Mouse (Mus musculus) gastrocnemius, postnatal 36 days (tissue): ENCODE measurements around the gene Tmem116. TPM values are rescaled to one million over a fixed set of nuclear protein-coding genes. Genes with fewer than 3 reads are reported as not detected.
"Not testable (repeated sequence)": the region's sequence is repeated elsewhere in the genome, so short reads cannot be mapped to it uniquely, and the experiment has no call there.

Experiments
- DNase-seq, 2 experiments: peaks; one replicate each; pipeline ENCODE4 v3.0.0; 2022
- intact Hi-C: fragments of 180-260 bp; cut with DNase I; formaldehyde crosslinking; loops from one replicate; pipeline ENCODE4 v1.15.1; 2025
- total RNA-seq, 2 experiments: library from RNA; stranded (reverse); gene quantifications; 2 replicates each; pipeline ENCODE4 v1.2.3; 2021

Tmem116 gene
- total RNA-seq, 2 experiments from 2014 or later: 5.0 to 6.3 TPM

DNA sequence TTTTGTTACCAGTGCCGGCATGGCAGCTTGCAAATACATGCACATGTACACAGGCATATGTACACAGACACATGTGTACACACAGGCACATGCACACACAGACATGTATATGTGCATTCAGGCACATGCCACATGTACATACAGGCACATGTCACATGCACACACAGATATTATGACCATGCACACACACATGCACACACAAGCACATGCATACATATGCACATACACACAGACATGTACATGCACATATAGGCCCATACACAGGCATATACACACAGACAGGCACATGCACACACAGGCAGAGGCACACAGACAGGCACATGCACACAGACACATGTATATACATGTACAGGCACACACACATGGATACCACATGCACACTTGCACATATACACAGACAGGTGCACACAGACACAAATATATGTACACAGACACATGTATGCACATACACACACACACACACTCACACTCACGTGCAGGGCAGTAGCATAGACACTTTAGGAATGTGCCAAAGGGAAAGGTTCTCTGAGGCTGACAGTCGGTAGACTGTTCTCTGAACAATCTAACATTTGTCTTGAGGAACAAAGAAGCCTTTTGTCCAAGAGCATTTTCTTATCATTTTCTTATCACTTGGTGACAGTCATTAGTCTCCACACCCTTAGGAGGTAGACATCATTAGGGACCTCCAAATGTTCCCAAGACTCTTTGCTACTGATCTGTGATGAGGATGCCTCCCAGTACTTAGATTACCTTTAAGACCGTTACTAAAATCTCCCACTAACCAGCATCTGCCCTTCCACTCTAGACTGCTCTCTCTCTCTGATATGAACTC, 9.9 kb downstream of the Tmem116 start:
- intact Hi-C loops: no loop called here
- no peak for DNase-seq

DNA sequence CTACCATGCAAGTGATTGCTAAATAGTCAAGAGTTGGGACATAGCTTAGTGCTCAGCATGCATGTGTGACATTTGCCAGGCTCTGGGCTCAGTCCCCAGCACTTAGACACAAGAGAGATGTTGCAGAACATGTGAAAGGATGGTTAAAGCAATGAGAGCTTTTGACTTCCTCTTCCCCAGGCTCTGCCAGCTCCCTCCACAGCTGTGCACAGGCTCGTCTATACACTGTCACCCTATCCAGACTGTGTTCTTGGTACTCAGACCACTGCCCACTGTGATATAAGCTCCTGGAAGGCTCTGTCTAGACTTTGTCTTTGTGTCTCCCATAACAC, 10.4 kb downstream of the Tmem116 start:
- intact Hi-C loops: no loop called here
- no peak for DNase-seq

DNA sequence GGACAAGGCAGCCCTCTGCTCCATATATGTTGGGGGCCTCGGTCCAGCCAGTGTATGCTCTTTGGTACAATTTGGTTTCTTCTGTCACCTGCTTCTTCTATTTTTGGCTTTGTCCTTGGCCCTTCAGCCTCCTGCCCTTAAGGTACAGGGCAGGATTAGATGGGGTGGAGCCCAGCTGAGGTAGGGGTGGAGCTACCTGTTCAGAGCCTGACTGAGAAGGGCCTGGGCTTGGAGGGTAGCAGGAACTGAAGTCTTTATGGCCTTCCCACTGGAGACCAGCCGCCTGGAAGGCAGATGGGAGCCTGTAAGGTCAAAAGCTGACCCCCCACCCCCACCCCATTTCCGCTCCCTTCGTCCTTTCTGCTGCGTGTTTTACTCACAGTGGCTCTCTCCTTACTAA, 11.3 kb downstream of the Tmem116 start:
- no peak for DNase-seq
- intact Hi-C loops: no loop called here

DNA sequence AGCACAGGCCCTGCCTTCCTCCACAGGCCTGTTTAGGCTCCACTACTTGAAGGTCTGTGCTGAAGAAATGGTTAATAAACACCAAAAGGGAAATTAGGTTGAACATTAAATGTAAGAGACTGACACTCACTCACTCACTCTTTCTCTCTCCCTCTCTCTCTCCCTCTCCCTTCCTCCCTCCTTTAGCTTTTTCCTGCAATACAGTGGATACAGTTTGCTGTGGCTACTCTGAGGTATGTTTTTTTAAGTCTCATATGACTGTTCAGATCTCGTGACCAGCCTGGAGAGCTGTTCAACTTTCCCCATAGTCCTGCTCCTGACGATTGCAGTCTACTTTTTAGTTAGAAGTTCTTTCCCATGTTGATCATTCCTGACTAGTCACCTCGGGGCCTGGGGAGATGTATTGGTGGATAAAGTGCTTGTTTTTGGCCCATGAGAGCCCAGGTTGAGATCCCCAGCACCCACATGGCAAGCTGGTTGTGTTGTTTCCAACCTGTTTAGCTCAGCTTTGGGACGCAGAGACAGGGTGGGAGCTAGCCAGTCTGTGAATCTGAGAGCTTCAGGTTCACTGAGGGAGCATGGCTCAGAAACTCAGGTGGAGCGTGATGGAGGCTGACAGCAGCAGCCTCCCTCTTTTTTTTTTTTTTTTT, 12.0 kb downstream of the Tmem116 start:
- intact Hi-C loops: no loop called here
- no peak for DNase-seq

DNA sequence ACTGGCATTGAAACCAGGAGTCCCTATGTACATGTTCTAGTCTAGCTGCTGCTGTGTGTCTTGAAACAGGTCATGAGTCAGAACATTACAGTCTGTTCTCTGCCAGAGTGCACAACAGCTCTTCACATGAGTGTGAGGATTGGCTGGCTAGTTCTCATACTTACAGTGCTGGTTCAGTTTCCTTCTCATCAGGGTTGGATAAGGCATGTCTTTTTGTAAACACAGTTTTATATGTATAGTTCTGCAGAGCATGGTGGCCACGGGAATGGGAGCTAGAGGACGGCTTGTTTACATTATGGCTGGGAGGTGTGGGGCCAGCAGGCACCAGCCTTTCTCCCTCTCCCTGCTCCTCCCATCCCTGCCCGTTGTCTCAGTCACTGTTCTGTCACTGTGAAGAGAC, 17.9 kb downstream of the Tmem116 start:
- DNase-seq: no peak
- intact Hi-C loops: no loop called here

DNA sequence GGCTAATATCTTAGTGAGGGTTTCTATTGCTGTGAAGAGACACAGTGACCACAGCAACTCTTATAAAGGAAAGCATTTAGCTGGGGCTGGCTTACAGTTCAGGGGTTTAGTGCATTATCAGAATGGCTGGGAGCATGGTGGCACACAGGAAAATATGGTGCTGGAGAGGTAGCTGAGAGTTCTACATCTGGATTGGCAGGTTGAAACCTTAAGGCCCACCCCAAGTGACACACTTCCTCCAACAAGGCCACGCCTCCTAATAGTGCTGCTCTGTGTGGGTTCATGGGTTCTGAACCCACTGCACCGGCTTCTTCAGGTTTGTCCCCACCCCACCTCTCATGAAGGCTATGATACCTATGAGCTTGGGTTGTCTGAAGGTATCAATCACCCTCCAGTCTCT, 20.7 kb downstream of the Tmem116 start:
- DNase-seq: no peak
- intact Hi-C loops: no loop called here

DNA sequence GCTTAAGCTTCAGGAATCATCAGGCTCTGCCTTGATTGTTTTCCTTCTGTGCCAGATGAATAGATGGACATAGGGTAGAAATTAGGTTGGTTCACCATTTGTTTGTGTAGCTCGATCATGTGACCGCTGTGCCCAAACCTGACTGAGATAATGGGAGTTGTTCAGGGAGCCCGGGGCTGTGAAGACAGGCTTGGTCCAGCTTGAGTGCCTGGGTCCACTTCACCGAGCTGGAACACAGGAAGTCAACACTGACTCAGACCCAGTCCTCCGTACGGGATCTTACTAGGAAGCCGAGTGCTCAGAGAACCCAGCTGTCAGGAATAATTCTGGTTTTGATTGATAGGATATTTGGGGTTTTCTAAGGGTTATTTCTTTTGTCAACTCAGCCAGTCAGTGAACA, 22.9 kb downstream of the Tmem116 start:
- intact Hi-C loops: loop anchor here (5.0 kb wide), 1 partner anchor 32 kb away; no protein-coding TSS in a partner anchor
- no peak for DNase-seq

DNA sequence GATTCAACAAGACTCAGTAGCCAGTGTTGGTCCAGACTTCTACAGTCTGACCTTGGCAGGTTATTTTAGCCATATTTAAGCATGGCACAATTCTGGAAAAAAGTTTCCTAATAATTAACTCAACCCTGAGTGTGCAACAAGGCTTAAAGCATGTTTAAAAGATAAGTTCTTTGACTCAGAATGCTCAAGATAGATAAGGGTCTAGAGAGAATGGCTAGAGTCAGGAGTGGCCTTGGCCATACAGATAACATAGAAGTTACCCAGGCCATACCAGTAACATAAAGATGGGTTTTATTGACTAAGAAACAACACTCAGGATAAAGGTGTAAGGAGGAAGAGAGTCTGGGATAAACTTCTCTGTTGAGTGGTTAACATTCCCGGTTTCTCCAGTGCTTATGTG, 24.3 kb downstream of the Tmem116 start:
- DNase-seq: no peak
- intact Hi-C loops: loop anchor here (5.0 kb wide), 1 partner anchor 34 kb away; no protein-coding TSS in a partner anchor

DNA sequence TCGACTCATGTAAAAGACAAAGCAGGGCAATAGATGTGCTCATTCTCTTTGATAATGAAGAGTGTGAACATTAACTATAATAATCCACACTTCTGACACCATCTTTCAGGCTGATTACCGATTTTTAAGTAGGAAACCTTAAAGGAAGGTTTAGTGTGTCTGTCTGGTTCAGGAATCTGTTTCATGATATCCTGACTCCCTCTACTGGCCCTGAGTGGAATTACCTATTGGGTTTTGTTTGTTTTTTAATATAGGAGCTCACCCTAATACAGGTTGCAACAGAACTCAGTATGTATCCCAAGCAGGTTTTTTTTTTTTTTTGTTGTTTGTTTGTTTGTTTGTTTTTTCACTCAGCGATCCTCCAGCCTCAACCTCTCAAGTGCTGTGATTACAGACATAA, 26.0 kb downstream of the Tmem116 start:
- intact Hi-C loops: loop anchor here (5.0 kb wide), 1 partner anchor 35 kb away; no protein-coding TSS in a partner anchor
- no peak for DNase-seq

DNA sequence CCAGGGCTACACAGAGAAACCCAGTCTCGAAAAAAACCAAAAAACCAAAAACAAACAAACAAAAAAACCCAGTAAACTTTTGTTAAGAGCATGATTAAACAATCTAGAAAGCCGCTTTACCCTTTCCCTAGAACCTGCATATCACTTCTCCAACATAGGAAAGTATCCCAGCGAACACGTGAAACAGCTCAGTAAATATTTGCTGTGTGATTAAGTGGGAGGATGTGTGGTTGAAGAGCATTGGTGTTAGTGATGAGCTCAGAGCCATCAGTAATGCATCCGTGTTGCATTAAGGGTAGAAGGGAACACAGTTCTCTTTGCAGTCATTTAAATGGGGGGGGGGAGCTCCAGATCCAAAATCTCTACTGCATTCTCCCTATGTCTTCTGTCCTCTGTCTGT, 33.1 kb downstream of the Tmem116 start:
- intact Hi-C loops: no loop called here
- no peak for DNase-seq

DNA sequence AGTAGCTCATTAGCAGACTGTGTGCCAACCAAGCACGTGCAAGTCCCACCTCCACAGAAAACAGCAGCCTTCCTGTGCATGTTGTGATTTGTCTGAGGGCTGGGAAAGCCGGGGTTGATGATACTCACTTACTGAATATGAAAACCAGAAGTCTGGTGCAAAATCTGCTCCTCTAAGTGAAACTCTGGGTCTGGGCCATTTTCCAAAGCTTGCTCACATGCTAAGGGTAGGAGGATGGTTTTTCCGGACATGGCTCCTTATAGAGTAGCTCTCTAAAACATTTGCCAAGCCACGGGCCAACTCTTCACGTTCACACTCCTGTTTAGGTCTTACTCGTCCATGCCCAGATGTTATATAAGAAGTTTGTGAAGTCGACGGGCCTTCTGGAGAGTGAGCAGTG, 41.6 kb downstream of the Tmem116 start:
- no peak for DNase-seq
- intact Hi-C loops: no loop called here

DNA sequence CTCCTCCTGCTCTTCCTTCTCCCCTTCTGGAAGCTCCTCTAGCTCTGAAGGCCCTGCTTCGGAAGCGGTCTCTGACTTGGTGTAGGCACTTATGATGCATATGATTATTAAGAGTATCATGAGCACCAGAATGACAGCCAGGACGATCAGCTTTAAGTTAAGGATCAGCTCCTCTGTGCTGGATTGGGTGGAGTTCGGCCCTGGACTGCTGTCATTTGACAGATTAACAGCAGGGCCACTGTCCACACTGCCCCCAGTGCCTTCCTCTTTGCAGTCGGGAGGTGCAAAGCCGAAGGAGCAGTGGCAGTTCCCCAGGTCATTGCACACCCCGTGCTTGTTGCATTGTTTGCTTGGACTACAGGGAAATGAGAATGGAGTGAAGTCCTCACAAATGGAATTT, 49.0 kb downstream of the Tmem116 start:
- DNase-seq: no peak
- intact Hi-C loops: no loop called here

DNA sequence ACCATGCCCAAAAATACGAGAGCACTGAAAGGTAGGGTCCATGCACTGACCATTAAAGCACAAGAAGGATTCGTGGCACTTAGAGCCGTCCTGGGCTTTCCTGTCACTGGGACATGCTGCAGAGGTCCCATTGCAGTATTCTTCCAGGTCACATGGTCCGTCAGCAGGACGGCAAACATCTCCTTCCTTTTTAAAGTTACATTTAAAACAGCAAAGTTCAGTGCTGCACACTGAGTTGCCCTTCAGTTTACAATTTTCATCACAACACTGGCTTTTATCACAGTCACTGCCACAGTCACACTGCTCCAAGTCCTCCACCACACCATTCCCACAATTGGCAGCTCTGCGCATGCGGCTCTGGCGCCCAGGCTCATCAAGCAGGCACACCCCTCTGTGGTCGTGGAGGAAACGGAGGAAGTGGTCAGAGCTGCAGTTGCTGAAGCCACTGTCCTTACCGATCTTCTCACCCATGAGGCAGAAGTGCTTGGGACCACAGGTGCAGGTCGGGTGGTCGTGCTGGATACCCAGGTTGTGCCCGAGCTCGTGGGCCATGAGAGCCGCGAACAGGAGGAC, 49.8 kb downstream of the Tmem116 start:
- DNase-seq, intact Hi-C loops: not testable (repeated sequence)

DNA sequence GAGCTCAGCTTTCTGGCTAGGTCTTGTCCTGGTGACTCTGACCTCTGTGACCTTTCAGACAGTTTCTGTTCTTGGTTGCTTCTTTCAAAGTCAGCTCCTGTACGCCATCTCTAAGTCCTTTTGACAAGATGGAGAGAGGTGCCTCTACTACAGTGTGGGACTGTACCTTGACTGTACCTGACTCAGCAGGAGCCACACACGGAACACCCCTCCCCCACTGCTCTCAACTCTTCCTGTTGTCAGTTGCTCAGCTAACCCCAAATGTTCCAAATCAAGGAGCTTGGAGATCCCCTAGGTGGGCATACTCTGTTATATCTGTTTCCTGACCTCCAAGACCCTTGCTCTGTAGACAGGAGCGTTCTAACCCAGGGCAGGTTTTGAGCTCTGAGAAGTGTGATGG, 51.5 kb downstream of the Tmem116 start, which contains the start of gene Adam1b:
Gene Adam1b (minus strand): TSS at position 205 of the 400 bp plus-strand sequence.
- DNase-seq: no peak
- intact Hi-C loops: no loop called here

DNA sequence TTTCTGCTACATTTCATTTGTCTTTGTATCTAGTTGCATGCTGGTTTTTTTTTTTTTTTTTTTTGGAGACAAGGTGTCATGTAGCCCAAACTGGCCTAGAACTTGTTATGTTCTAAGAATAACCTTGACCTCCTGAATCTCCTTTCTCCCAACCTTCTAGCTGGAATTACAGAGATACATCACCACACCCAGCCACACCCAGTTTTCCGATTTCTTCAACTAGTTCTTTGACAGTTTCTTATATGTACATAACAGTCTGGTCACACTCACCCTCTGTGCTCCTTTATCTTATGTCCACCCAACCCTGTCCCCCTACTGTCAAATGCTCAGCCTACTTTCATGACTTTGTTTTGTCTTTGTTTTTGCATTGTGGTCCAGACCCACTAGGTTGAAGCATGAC, 55.2 kb downstream of the Tmem116 start:
- intact Hi-C loops: no loop called here
- DNase-seq: no peak

DNA sequence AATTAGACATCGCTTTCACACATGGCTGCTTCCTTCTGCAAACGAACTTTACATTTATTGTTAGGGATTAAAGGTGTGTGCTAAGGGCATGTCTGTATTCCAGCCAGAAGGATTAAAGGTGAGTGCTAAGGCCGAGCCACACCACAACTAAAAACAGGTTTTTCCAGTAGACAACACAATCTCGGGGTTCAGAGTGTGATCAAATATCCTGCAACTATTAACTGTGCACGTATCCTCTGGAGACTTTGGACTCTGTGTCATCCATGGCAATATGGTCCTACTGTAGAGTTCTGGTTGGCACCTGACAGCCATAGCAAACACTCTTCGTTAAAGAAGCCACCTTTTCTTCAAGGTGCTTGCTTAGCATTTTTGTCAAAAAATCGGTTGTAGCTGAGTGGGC, 58.3 kb downstream of the Tmem116 start:
- DNase-seq: no peak
- intact Hi-C loops: no loop called here

DNA sequence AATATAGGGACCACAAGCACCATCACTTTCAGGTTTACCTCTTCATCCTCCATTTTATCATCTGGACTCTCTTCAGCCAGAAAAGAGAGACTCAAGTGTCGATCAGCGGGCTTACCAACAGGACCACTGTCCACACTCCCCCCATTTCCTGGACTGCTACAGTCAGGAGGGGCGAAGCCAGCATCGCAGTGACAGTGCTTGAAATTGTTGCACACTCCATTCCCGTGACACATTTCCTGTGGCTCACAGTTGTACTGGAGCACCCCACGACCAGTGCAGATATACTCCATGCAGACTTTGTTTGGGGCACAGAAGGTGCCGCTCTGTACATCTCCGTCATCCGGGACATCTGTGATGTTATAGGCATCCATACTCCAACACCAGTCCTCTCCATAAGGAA, 67.3 kb downstream of the Tmem116 start:
- intact Hi-C loops: no loop called here
- DNase-seq: no peak

DNA sequence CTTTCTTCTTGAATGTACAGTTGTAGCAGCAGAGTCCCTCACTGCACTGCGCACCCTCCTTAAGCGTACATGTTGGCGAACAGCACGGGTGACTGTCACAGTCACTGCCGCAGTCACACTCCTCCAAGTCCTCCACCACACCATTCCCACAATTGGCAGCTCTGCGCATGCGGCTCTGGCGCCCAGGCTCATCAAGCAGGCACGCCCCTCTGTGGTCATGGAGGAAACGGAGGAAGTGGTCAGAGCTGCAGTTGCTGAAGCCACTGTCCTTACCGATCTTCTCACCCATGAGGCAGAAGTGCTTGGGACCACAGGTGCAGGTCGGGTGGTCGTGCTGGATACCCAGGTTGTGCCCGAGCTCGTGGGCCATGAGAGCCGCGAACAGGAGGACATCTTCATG, 68.1 kb downstream of the Tmem116 start:
- DNase-seq, intact Hi-C loops: not testable (repeated sequence)

DNA sequence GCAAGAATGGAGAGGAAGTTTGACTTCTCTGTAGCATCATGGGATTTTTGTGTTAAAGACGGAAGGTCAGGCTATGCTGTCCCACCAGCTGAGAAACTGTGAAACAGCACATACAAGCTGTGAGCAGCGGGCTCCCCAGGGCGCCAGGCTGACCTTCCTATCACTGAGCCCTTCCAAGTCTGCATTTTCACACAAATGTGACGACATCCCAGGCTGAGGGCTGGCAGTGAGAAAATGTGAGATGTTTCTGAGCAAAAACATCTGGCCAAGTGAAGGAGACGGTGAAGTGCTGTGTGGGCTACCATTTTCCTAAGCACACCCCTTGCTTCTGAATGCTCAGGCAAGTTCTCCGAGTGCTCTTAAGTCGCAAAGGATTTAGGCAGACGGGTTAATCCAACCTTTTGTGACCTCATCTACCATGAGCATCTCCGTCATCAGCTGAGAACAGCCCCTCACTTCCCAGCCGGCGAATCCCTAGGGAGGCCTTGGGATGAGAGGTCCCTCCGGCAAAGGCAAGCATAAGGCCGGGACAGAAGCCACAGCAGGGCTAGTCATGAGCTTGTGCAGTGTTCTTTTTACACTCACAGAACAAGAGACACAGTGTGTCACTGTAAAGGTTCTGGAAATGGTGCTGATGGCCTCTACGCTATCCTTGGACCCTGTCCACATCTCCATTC, 74.2 kb downstream of the Tmem116 start:
- intact Hi-C loops: no loop called here
- DNase-seq: no peak

DNA sequence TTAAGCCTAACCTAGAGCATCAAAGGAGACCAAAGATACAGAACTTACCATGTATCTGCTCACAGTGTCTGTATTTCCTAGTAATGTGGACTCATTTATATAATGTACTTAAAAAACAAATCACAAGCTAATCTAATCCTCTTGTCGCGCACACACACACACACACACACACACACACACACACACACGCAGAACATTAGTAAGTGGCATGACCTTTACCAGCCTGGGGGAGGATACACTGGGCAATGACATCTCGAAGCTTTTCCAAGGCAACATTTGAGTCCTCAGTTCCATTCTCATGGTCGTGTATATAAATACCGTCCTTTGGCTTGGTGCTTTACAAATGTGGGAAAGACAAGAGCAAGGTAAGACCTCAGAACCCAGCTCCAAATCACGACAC, 74.8 kb downstream of the Tmem116 start:
- intact Hi-C loops: no loop called here

DNA sequence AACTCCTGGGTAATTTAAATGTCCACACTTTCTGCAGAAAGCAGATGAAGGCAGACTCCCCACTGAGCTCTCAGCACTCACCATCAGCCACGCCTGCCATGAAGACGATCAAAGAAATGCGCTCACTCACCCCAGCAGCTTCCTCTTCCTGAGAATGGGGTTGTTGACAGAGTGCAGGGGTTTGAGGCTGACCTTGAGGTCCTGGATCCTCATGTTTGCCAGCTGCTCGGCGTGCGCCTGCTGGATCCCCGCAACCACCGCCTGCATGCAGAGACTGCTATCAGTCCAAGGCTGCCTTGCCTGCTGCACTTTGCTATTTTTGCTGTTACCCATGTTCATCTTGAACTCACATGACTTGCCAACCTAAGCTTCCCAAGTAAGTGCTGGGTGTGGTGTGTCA, 75.3 kb downstream of the Tmem116 start:
- intact Hi-C loops: no loop called here
- DNase-seq: no peak

More for the DNA sequence above, 74.8 kb downstream of the Tmem116 start:
- no peak for DNase-seq
